Mouse (Mus musculus): Measurements from ENCODE around the gene Eif3b.

DNA sequence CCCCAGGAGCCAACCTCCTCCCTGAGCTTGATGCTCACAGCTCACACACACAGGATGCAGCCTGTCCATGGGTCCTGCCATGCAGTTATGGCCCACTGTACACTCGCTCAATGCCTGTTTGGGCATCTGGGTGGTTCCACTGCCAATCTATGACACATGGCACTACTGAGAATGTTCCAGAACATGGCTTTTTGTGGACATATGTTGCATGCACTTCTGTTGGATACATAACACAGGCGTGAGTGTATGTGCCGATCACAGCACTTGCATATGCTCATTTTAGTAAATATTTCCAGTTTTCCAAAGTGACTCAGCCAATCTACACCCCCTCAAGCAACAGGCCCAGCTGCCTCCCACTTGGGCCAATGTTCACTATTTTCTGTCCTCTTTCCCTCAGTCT, 47.5 kb upstream of the Eif3b start:
- TF ChIP-seq CTCF (IDR thresholded peaks at IDR 0.05; ENCODE audit: control insufficient read depth, insufficient read depth, insufficient read length) (no peak), USF1 (IDR thresholded peaks at IDR 0.05; ENCODE audit: low read depth) (no peak), CEBPB (IDR thresholded peaks at IDR 0.05; ENCODE audit: low read depth) (no peak)
